Mouse (Mus musculus) gastrocnemius, postnatal 36 days (tissue): ENCODE measurements around the gene Gpr61. TPM values are rescaled to one million over a fixed set of nuclear protein-coding genes. Genes with fewer than 3 reads are reported as not detected.

Experiments used
- DNase-seq, 2 experiments: peaks; one replicate each; pipeline ENCODE4 v3.0.0; 2022
- intact Hi-C: fragments of 180-260 bp; cut with DNase I; formaldehyde crosslinking; loops from one replicate; pipeline ENCODE4 v1.15.1; 2025
- total RNA-seq, 2 experiments: library from RNA; stranded (reverse); gene quantifications; 2 replicates each; pipeline ENCODE4 v1.2.3; 2021

Gene Gpr61
- total RNA-seq, 2 experiments from 2014 or later: not detected

- intact Hi-C loops: no loop called here
- no peak for DNase-seq
These were observed 20.0 kb downstream of the Gpr61 start for GRCm38 (mm10) chr3:108134701-108135100.

GRCm38 (mm10) chr3:108132484-108132883 is 22.2 kb downstream of the Gpr61 start:
- no peak for DNase-seq
- intact Hi-C loops: no loop called here

- intact Hi-C loops: no loop called here
- no peak for DNase-seq
These were observed 22.9 kb downstream of the Gpr61 start for GRCm38 (mm10) chr3:108131821-108132220.

- intact Hi-C loops: no loop called here
- no peak for DNase-seq
These were observed 23.5 kb downstream of the Gpr61 start for GRCm38 (mm10) chr3:108131216-108131615.

- intact Hi-C loops: no loop called here
These were observed 24.9 kb downstream of the Gpr61 start for GRCm38 (mm10) chr3:108129804-108130203.

GRCm38 (mm10) chr3:108129367-108129766 is 25.3 kb downstream of the Gpr61 start:
- no peak for DNase-seq
- intact Hi-C loops: no loop called here

More at GRCm38 (mm10) chr3:108129804-108130203, 24.9 kb downstream of the Gpr61 start:
- no peak for DNase-seq

GRCm38 (mm10) chr3:108128520-108128919 is 26.2 kb downstream of the Gpr61 start:
- no peak for DNase-seq
- intact Hi-C loops: no loop called here

GRCm38 (mm10) chr3:108126327-108126726 is 28.4 kb downstream of the Gpr61 start:
- DNase-seq: no peak
- intact Hi-C loops: no loop called here

- intact Hi-C loops: no loop called here
- no peak for DNase-seq
These were observed 30.6 kb downstream of the Gpr61 start for GRCm38 (mm10) chr3:108124131-108124530.

- DNase-seq: no peak
- intact Hi-C loops: no loop called here
These were observed 31.4 kb downstream of the Gpr61 start for GRCm38 (mm10) chr3:108123242-108123641.

GRCm38 (mm10) chr3:108121101-108121500 is 33.6 kb downstream of the Gpr61 start:
- DNase-seq: no peak
- intact Hi-C loops: no loop called here

GRCm38 (mm10) chr3:108117465-108117864 is 37.2 kb downstream of the Gpr61 start:
- intact Hi-C loops: no loop called here
- no peak for DNase-seq

- no peak for DNase-seq
- intact Hi-C loops: no loop called here
These were observed 40.9 kb downstream of the Gpr61 start for GRCm38 (mm10) chr3:108113591-108114289.

- DNase-seq: no peak
- intact Hi-C loops: no loop called here
These were observed 42.0 kb downstream of the Gpr61 start for GRCm38 (mm10) chr3:108112666-108113065.

- intact Hi-C loops: no loop called here
- no peak for DNase-seq
These were observed 42.4 kb downstream of the Gpr61 start for GRCm38 (mm10) chr3:108112246-108112645.

- intact Hi-C loops: no loop called here
- DNase-seq: no peak
These were observed 43.4 kb downstream of the Gpr61 start for GRCm38 (mm10) chr3:108111320-108111719.

GRCm38 (mm10) chr3:108105281-108105680 is 49.4 kb downstream of the Gpr61 start:
- DNase-seq: no peak
- intact Hi-C loops: no loop called here

GRCm38 (mm10) chr3:108102075-108102474 is 52.6 kb downstream of the Gpr61 start:
- DNase-seq: no peak
- intact Hi-C loops: no loop called here

- intact Hi-C loops: no loop called here
- DNase-seq: no peak
These were observed 53.1 kb downstream of the Gpr61 start for GRCm38 (mm10) chr3:108101594-108101993.
